Comparison of ENCODE assay signal across 13 mouse cellular contexts in the genomic region with DNA sequence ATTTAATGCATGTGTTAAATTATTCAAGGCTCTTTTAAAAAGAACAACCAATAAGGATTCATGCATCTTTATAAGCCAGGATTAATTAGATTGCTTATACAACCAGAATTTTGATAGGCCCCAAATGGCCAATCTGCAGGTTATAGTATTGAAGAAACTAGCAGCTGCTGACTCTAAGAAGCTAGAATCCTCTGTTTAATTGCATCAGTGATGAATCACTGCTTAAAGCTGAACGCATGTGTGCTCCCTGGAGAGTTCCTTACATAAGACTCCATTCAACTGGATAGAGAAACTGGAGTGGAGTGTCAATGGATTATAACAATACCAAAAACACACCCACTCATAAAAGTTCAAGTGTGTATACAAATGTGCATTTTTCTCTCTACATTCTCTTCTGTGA.
"Had no signal": no experiment of that assay in that cellular context is flagged by ENCODE, and none has a peak within 500 bp of the region (broad histone marks: within the 10 kb centered on the region; RNA-seq: fewer than 3 reads in every experiment).

No protein-coding gene starts in this region.

- ATAC-seq: intestine, embryonic 16.5 days; lung, postnatal 0 days had no signal

- H3K36me3 ChIP-seq: kidney, embryonic 15.5 days; limb, embryonic 10.5 days; liver, embryonic 15.5 days had no signal

- H3K9me3 ChIP-seq: kidney, embryonic 15.5 days; limb, embryonic 10.5 days; liver, embryonic 15.5 days had no signal

- H3K27me3 ChIP-seq: kidney, embryonic 15.5 days; liver, embryonic 15.5 days had no signal

- H3K4me1 ChIP-seq: kidney, embryonic 15.5 days; limb, embryonic 10.5 days; liver, embryonic 15.5 days had no signal

- H3K27ac ChIP-seq: kidney, embryonic 15.5 days; left cerebral cortex, adult 2 months; limb, embryonic 10.5 days; liver, embryonic 15.5 days had no signal

- H3K4me2 ChIP-seq: kidney, embryonic 15.5 days; liver, embryonic 11.5 days; liver, embryonic 15.5 days had no signal

- H3K4me3 ChIP-seq: kidney, embryonic 15.5 days; left cerebral cortex, adult 2 months; limb, embryonic 10.5 days; liver, embryonic 15.5 days had no signal

- DNase-seq: kidney, adult 2 months; kidney, postnatal 14 days; lung, adult 2 months; lung, postnatal 36 days; thymus, adult 18-20 months; thymus, postnatal 14 days had no signal

- H3K9ac ChIP-seq: kidney, embryonic 15.5 days; liver, embryonic 15.5 days had no signal
